Mouse (Mus musculus) CD4-positive, CD25-positive, alpha-beta regulatory T cell, adult 4 months (primary cell): ENCODE results near the gene Mast1. TPM values are rescaled to one million over a fixed set of nuclear protein-coding genes. Genes with fewer than 3 reads are reported as not detected.

Experiments
- ATAC-seq: one replicate; pipeline ENCODE4 v1.8.0; 2017
- polyA plus RNA-seq, 2 experiments: library from polyadenylated mRNA; unstranded; fragments of 100-300 nt; shearing (Covaris generic); gene quantifications; one replicate each; pipeline ENCODE4 v1.2.1; 2017

Mast1 gene
- polyA plus RNA-seq, 2 experiments from 2014 or later: 1.2 to 1.3 TPM

GRCm38 (mm10) chr8:84937620-84938485 is 694 bp upstream of the Mast1 start:
- ATAC-seq: no peak

DNA sequence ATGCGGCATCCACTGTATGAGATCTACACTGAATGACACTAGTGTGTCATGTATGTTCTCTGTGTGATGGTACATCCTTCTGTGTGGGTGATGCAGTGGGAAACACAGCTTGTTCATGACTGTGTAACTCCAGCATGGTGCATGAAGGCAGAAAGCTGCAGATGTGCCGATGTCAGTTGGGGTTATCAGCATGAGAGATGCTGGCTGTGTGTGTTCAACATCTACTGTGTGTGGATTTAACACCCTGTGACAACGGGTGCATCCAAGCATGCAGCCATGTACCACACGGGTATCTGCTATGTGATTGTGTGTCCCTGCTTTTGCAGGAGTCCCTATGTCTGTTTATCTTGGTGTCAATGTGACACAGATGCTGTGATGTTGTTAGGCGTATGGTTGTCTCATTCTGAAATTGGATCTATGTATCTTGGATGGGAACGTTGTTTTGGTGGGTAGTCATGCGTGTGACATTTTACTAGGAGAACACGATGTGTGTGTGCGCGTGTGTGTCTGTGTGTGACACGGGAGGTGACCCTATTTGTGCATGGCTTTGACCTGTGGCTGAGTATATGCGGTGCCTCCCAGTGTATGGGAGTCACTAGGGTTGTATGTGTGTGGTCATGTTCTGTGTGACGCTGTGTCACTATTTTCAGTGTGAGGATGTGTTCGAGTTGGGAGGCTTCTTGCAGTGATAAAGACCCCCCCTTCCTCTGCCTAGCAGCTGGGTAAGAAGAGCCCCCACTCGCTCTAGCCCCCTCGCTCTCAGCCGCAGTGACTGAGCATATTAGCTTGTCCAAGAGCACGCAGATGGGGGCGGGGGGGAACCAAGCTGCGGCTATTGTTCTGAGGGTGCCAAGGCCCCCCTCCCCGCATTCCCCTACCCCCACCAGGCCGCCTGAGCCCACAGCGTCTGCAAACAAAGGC is 858 bp downstream of the Mast1 start:
- ATAC-seq: no peak

- no peak for ATAC-seq
These were observed 1.7 kb downstream of the Mast1 start for GRCm38 (mm10) chr8:84935489-84935888.

DNA sequence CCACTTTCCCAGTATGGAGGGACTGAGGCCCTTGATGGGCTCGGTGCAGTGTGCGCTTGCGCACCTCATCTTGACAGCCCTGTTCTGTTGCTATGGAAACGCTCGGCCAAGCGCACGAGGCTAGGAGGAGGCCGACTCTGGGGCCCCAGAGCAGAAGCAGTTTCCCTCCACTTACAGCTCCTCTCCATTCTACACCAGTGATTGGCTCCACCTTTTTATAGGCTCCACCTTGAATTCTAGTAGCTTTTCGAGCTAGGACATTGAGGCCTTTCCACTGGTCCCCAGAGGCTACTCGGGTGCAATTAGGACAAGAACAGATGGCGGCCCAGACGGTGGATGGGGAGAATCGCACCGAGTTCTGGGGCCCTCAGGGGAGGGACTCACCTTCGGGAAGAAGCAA is 2.3 kb downstream of the Mast1 start:
- ATAC-seq: no peak

- ATAC-seq: no peak
These were observed 3.2 kb downstream of the Mast1 start for GRCm38 (mm10) chr8:84933767-84934559.

DNA sequence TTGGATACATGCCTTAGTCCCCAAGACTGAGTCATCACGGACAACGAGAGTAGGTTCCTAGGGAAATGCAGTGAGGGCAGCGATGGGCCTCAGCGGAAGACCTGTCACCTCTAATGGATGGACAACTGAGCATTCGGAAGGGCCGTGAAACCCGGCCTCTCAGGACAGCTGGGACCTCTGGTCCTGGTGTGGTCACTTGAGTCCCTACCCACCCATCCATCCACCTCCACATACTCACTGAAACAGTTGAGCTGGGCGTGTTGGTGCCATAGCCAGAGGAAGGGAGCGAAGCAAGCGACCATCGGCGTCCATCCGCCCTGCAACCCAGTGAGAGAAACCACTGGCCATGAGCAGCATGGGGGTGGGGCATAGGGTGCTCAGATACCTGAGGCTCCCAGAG is 6.6 kb downstream of the Mast1 start:
- ATAC-seq: no peak

GRCm38 (mm10) chr8:84928456-84929306 is 8.5 kb downstream of the Mast1 start:
- peak; percentile 51 for ATAC-seq

GRCm38 (mm10) chr8:84927513-84927912 is 9.6 kb downstream of the Mast1 start:
- ATAC-seq: no peak

DNA sequence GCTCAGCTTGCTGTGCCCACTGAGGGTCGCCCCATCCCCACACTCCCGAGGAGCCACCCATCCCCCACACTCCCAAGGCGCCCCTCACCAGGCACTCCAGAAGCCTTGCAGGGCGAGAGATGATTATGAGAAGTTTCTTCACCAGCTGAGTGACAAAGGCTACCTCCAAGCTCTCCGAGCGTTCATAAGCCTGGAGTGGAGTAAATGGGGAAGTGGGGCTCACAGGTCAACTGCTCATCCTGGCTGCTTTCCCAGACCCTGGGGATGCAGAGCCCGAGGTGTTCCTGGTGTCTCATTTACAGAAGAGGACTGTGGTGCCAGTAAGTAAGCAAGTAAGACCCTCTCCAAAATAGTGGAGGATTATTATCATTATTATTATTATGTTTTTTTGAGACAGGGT is 11.6 kb downstream of the Mast1 start:
- no peak for ATAC-seq

GRCm38 (mm10) chr8:84921596-84921995 is 15.6 kb downstream of the Mast1 start:
- no peak for ATAC-seq

DNA sequence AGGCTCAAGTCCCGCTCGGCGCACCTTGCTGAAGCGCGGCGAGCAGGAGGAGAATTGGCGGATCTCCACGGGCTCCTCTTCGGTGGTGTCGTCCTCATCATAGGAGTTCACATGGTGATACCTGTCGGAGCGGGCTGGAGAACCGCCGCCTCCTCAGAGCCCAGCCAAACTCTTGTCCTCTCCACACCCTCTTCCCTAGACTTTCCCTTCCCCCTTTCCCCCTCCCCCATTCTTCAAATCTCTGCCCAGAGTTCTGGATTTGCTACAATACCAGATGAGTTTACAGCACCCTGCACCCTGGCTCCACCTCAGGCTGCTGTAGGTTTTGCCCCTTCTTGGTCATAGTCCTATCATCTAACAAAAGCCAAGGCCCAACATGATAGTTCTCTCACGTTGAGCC is 18.5 kb downstream of the Mast1 start:
- no peak for ATAC-seq

GRCm38 (mm10) chr8:84917781-84918180 is 19.4 kb downstream of the Mast1 start:
- ATAC-seq: no peak

DNA sequence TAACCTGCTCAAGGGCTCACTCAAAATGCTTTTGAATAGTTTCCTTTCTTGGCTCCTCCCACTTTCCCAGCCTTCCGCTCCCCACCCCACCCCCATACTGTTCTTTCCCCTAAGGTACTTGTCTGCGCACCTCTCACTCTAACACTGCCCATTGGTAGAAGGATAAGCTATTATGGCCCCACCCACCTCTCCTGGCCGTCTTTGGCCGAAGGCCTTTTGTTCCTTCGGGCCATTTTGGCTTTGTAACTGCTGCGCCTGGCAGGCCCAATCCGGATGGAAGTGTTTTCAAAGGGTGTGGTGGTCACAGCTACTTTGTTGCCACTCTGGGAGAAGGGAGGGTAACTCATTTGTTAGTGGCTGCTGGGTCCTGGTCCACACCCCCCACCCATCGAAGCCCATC is 21.9 kb downstream of the Mast1 start:
- no peak for ATAC-seq

DNA sequence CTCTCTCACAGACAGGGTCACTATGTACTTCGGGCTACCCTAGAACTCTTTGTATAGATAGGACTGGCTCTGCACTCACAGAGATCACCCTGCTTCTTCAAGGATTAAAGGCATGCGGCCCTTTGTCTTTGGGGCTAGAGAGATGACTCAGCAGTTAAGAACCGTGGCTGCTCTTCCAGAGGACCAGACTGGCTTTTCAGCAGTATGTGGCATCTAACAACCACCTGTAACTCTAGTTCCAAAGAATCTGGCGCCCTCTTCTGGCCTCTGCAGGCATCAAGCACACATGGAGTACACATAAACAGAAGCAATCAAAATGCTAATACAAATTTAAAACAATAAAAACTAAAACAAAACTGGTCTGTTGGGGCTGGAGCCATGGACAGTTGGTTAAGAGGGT is 23.2 kb downstream of the Mast1 start:
- no peak for ATAC-seq

DNA sequence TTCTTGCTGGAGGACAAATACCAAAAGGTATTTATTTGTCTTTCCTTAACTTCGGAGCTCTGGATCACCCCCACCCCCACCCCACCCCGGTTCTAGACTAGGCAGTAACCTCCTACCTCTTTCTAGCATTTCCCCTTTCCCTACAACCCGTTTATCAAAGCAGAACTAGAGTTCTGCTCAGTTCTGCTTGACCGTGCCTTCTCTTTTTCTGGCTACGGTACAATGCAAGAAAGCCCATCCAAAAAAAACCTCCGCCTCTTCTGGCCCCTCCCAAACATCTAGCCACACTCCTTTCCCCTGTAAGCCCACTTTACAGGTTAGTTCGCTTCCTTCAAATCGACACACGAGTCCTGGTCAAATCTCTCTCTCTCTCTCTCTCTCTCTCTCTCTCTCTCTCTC is 23.7 kb downstream of the Mast1 start:
- no peak for ATAC-seq

GRCm38 (mm10) chr8:84912895-84913501 is 24.2 kb downstream of the Mast1 start:
- peak; percentile 74 for ATAC-seq

GRCm38 (mm10) chr8:84912391-84912790 is 24.8 kb downstream of the Mast1 start:
- ATAC-seq: no peak

GRCm38 (mm10) chr8:84911854-84912253 is 25.3 kb downstream of the Mast1 start:
- no peak for ATAC-seq

DNA sequence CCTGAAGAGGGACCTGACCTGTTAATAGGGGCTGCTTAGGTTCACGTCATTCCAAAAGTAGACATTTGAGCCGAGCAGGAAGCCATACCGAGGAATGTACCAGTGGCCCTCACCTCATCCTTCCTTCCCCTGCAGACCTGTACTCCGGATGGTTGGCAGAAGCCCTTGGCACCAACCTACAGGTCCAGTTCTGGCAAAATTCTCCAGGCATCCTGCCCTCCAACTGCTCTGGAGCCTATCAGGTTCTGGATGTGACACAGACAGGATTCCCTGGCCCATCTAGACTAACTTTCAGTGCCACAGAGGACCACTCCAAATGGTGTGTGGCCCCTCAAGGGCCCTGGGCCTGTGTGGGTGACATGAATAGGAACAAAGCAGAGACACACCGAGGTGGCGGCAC is 26.6 kb downstream of the Mast1 start:
- ATAC-seq: no peak

- ATAC-seq: no peak
These were observed 27.2 kb downstream of the Mast1 start for GRCm38 (mm10) chr8:84909949-84910348.

DNA sequence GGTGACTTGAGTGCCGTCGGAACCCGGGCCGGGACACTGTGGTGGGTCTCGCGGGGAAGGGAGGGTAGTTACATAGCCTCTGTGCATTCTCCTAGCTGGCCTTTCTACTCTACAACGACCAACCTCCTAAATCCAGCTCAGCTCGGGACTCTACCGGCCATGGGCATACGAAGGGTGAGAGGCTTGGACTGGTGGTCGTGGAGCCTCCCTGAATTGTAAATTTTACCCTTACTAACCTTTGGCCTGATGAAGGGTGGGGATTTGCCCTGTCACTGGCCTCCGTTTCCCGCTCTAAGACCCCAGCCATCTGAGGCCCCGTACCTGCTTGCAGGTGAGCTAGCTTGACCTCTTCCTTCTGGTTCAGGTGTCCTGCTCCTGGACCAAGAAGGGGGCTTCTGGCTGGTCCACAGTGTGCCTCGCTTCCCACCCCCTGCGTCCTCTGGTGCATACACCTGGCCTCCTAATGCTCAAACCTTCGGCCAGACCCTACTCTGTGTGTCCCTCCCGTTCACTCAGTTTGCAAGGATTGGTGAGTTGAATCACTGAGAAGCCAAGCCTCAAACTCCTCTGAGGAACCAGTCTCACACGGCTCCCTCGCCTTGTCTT is 27.9 kb downstream of the Mast1 start:
- no peak for ATAC-seq
